Mouse (Mus musculus) embryonic facial prominence, embryonic 12.5 days (tissue): ENCODE measurements around the gene Pla2r1. TPM values are rescaled to one million over a fixed set of nuclear protein-coding genes. Genes with fewer than 3 reads are reported as not detected.

Experiments
- ATAC-seq: fragments of 200-750 bp; cut with Nextera tagmentation; 2 replicates; pipeline ENCODE4 v1.8.0; 2017; ENCODE audit not compliant: insufficient number of reproducible peaks, insufficient read depth, low FRiP score, low TSS enrichment
- H3K27ac ChIP-seq: fragments of 300-500 bp; sonication (generic); 2 replicates; pipeline ENCODE4 v1.5.1; 2016; ENCODE audit warnings: mild to moderate bottlenecking
- H3K27me3 ChIP-seq: fragments of 300-500 bp; sonication (generic); 2 replicates; pipeline ENCODE4 v1.6.1; 2016; ENCODE audit warnings: mild to moderate bottlenecking, moderate library complexity
- H3K36me3 ChIP-seq: fragments of 300-500 bp; sonication (generic); 2 replicates; pipeline ENCODE4 v1.6.1; 2016; ENCODE audit warnings: mild to moderate bottlenecking
- H3K4me1 ChIP-seq: fragments of 300-500 bp; sonication (generic); 2 replicates; pipeline ENCODE4 v1.6.1; 2016
- H3K4me2 ChIP-seq: fragments of 300-500 bp; sonication (generic); replicated peaks from 2 replicates; pipeline ENCODE4 v1.6.1; 2016; ENCODE audit warnings: mild to moderate bottlenecking, moderate library complexity
- H3K4me3 ChIP-seq: fragments of 300-500 bp; sonication (generic); 2 replicates; pipeline ENCODE4 v1.5.1; 2016; ENCODE audit warnings: mild to moderate bottlenecking
- H3K9ac ChIP-seq: fragments of 300-500 bp; sonication (generic); 2 replicates; pipeline ENCODE4 v1.6.1; 2016; ENCODE audit warnings: mild to moderate bottlenecking, moderate library complexity
- H3K9me3 ChIP-seq: fragments of 300-500 bp; sonication (generic); 2 replicates; pipeline ENCODE4 v1.6.1; 2016; ENCODE audit warnings: mild to moderate bottlenecking, moderate library complexity
- WGBS: fragments of 180-500 bp; shearing (Covaris S2); methylation state at CpG from one replicate; pipeline ENCODE4 v1.1.7; 2016; 5-methylcytosine and 5-hydroxymethylcytosine counted together
- polyA plus RNA-seq: library from polyadenylated mRNA; unstranded; fragments of >200 nt; fragmentation: Nextera tagmentation; extraction: Ambion mirVana; gene quantifications from 2 replicates; pipeline ENCODE4 v1.2.1, GENCODE M21; 2016

Gene Pla2r1
- polyA plus RNA-seq, 1 experiment from 2014 or later = 3.7 TPM

DNA sequence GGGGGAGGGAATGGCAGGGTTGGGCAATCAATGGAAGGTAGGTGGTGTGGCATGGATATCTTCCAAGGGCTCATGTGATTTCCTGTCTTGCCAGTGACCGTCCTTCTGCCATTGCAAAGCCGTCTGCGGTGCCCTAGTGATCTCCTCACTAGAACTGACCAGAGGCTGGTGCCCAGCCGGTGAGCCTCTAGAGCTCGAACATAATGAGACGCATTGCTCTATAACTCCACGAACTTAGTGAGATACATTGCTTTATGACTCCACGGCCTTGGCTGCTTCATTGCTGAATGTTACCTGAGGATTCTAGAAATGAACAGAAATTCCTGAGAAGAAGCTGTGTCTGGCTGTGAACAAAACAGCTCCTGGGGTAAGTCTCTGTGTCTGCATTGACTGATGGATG, 12.8 kb downstream of the Pla2r1 start:
- Histone ChIP-seq H3K27me3 (no peaks in the 10 kb centered on the region), H3K9me3 (no peaks in the 10 kb centered on the region), H3K9ac (no peak overlapping the region), H3K36me3 (no peaks in the 10 kb centered on the region), H3K27ac (no peak overlapping the region), H3K4me3 (no peak overlapping the region), H3K4me1 (peaks cover 14% of the 10 kb centered on the region; the same call in 1 of the 2 replicates), H3K4me2 (no peak overlapping the region)
- WGBS = 95% methylated on average over 8 of the region's 8 CpGs
- ATAC-seq = no peak

DNA sequence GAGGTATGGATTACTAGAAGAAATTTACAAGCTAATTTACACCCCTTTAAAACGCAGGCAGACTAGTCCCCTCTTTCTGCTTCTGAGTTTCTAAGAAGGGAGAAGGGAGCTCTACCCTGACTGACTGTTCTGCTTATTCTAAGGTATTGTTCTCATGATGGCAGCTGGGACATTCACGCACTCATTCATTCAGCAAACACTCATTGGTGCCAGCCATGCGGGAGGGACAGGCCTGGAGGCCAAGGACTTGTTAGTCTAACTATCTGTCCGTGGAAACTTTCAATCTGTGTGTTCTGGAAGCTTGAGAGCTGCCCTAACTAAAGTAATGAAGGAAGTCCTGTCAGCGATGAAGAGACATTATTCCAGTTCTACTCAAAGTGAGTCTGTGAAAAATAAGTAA, 14.4 kb downstream of the Pla2r1 start:
- Histone ChIP-seq H3K36me3 (no peaks in the 10 kb centered on the region), H3K4me2 (no peak overlapping the region), H3K4me3 (no peak overlapping the region), H3K27me3 (no peaks in the 10 kb centered on the region), H3K4me1 (0 out of 2 replicates have a peak, but pooled peaks cover 7% of the 10 kb centered on the region), H3K9me3 (no peaks in the 10 kb centered on the region), H3K27ac (no peak overlapping the region), H3K9ac (no peak overlapping the region)
- 75% methylated on average over 5 of the region's 5 CpGs for WGBS
- no peak for ATAC-seq

DNA sequence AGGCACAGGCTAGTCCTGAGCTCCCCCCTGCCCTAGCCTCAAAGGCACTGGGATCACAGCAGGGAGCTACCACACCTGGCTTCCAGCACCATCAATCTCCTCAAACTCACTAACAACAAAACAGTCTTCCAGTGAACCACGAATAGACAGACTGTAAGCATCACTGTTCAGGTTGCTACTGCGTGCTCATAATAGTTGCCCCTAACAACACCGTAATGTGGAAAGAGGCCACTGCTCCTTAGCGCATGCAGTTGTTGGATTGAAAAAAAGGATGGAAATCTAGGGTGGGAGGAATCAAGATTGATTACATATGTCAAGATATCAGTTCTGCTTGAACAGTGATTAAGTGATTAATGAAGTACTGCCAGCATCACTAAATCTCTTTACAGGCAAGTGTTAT, 14.8 kb downstream of the Pla2r1 start:
- no peaks in the 10 kb centered on the region for H3K27me3 ChIP-seq
- 82% methylated on average over 4 of the region's 4 CpGs for WGBS
- no peak overlapping the region for H3K4me3 ChIP-seq
- H3K36me3 ChIP-seq = no peaks in the 10 kb centered on the region
- ATAC-seq = no peak
- H3K4me2 ChIP-seq = no peak overlapping the region
- H3K9me3 ChIP-seq = no peaks in the 10 kb centered on the region
- 0 out of 2 replicates have a peak, but pooled peaks cover 7% of the 10 kb centered on the region for H3K4me1 ChIP-seq
- H3K9ac ChIP-seq = no peak overlapping the region
- no peak overlapping the region for H3K27ac ChIP-seq

DNA sequence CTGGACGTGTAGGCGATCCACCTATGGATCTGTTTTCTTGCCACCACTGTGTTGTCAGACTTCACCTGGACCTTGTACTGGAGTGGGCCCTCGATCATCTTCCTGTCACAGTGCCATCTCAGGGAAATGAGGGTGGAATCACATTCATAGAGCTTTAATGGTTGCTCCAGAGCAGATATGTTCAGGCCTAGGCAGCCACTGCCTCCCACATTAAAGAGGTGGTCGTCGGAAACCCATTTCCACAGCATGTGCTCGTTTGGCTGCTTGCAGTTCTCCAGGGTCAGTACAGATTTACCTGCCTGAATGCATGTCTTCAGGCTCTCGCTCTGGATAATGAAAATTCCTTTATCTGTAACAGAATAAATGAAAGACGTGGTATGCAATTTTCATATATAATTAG, 18.4 kb downstream of the Pla2r1 start:
- ATAC-seq = no peak
- no peaks in the 10 kb centered on the region for H3K36me3 ChIP-seq
- H3K4me1 ChIP-seq = no peaks in the 10 kb centered on the region
- no peak overlapping the region for H3K4me2 ChIP-seq
- H3K9ac ChIP-seq = no peak overlapping the region
- H3K4me3 ChIP-seq = no peak overlapping the region
- 81% methylated on average over 8 of the region's 8 CpGs for WGBS
- no peak overlapping the region for H3K27ac ChIP-seq
- no peaks in the 10 kb centered on the region for H3K9me3 ChIP-seq
- H3K27me3 ChIP-seq = no peaks in the 10 kb centered on the region

DNA sequence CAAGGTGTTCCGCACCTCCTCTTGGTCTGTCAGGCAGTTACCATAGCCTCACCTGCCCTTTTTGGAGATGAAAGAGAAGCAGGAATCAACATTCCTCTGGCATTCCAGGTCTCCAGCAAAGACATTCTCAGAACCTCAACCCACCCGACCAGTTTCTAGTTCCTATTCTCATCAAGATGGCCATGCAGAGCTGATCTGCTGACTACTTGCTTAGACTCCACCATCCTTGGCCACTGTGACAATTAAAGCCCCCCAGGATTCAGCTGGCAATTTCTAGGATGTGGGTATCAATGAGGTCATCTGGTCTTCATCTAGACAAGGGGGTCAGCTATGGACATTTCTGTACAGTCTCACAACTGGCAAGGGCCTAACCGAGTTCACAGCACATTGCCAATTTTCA, 20.1 kb downstream of the Pla2r1 start:
- WGBS = 75% methylated on average over 3 of the region's 3 CpGs
- H3K9me3 ChIP-seq = no peaks in the 10 kb centered on the region
- H3K4me2 ChIP-seq = no peak overlapping the region
- no peak for ATAC-seq
- H3K9ac ChIP-seq = no peak overlapping the region
- no peaks in the 10 kb centered on the region for H3K36me3 ChIP-seq
- H3K27ac ChIP-seq = no peak overlapping the region
- H3K27me3 ChIP-seq = no peaks in the 10 kb centered on the region
- no peak overlapping the region for H3K4me3 ChIP-seq
- H3K4me1 ChIP-seq = no peaks in the 10 kb centered on the region

DNA sequence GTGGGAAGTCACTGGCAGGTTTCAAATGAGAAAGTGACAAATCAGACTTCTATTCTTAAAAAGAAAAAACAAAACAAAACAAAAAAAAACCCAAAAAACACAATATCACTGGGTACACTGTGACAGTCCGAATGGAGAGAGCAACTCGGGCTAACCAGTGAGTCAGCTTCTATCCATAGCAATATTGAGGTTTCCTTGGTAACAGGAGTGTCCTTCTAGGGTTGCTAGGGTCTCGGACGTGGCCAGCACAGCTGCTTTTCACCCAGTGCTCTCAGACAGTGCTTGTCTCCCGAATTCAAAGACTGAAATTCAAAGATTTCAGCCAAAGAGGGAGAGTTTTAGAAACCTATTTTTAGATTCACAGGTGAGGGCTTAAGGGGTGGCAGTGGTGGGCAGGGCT, 20.6 kb downstream of the Pla2r1 start:
- WGBS = 66% methylated on average over 5 of the region's 5 CpGs
- no peak for ATAC-seq
- H3K9me3 ChIP-seq = no peaks in the 10 kb centered on the region

DNA sequence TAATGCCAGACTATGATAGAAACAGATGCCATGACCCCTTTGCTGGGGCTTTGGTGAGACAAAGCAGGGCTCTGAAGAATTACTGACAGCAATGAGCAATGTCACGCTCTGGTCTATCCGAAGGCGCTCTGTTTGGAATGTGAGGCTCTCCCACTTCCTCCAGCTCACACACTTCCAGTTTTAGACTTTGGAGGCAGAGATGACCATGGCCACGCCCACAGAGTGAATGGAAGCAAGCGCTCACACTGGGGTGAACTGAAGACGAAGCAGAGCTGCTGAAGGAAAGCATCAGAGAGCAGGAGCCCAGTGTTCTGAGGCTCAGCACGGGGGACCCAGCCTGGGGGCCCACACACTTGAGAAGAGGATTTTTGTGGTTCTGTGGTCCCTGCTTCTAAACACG, 37.3 kb downstream of the Pla2r1 start:
- 0 out of 2 replicates have a peak overlapping the region, but pooled peaks have one; percentile 10 for H3K4me2 ChIP-seq
- no peak overlapping the region for H3K4me3 ChIP-seq
- H3K27me3 ChIP-seq = no peaks in the 10 kb centered on the region
- H3K9ac ChIP-seq = no peak overlapping the region
- H3K9me3 ChIP-seq = no peaks in the 10 kb centered on the region
- 52% methylated on average over 8 of the region's 8 CpGs for WGBS
- no peaks in the 10 kb centered on the region for H3K4me1 ChIP-seq
- no peak for ATAC-seq
- no peaks in the 10 kb centered on the region for H3K36me3 ChIP-seq
- no peak overlapping the region for H3K27ac ChIP-seq

More for the DNA sequence above, 20.6 kb downstream of the Pla2r1 start:
- H3K27me3 ChIP-seq = no peaks in the 10 kb centered on the region
- H3K36me3 ChIP-seq = no peaks in the 10 kb centered on the region
- no peaks in the 10 kb centered on the region for H3K4me1 ChIP-seq
- no peak overlapping the region for H3K27ac ChIP-seq
- H3K4me2 ChIP-seq = no peak overlapping the region
- no peak overlapping the region for H3K4me3 ChIP-seq
- no peak overlapping the region for H3K9ac ChIP-seq

DNA sequence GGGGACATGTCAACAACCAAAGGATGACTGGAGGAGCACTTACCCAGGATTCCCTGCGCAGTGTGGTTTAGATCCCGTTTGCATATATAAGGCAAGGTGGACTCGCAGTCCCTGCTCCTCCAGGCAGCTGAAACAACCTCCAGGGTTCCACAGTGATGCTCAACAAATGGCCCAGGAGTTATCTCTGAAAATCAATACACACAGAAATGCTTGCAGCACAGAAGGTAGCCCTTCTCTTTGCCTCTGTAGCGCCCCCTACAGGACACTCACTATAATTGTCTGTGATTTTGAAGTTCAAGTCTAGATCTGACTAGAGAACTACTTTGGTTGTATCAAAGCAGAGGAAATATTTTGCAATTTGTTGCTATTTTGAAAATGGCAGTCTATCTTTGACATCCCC, 38.2 kb downstream of the Pla2r1 start:
- no peak for ATAC-seq
- Histone ChIP-seq H3K27me3 (no peaks in the 10 kb centered on the region), H3K36me3 (no peaks in the 10 kb centered on the region), H3K27ac (no peak overlapping the region), H3K9ac (no peak overlapping the region), H3K4me3 (no peak overlapping the region), H3K9me3 (no peaks in the 10 kb centered on the region), H3K4me2 (no peak overlapping the region), H3K4me1 (no peaks in the 10 kb centered on the region)
- WGBS = 75% methylated on average over 4 of the region's 4 CpGs

DNA sequence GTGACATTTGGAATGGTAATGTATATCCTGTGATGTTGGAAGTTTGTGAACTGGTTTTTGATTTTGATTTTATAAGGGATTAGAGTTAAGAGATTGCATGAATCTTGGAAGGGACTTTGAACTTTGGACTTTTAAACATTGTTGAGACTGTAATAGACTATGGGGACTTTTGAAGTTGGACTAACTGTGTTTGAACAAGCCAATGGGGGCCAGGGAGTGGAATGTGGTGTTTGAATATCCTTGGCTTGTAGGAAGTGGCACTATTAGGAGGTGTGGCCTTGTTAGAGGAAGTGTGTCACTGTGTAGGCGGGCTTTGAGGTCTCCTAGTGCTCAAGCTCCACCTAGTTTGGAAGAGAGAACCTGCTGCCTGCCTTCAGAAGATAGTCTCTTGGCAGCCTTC, 42.4 kb downstream of the Pla2r1 start:
- Histone ChIP-seq H3K36me3 (no peaks in the 10 kb centered on the region), H3K9me3 (no peaks in the 10 kb centered on the region), H3K9ac (no peak overlapping the region), H3K4me1 (no peaks in the 10 kb centered on the region), H3K27me3 (no peaks in the 10 kb centered on the region), H3K4me2 (no peak overlapping the region), H3K4me3 (no peak overlapping the region), H3K27ac (no peak overlapping the region)
- ATAC-seq = no peak
- 80% methylated on average over 1 of the region's 1 CpGs for WGBS

DNA sequence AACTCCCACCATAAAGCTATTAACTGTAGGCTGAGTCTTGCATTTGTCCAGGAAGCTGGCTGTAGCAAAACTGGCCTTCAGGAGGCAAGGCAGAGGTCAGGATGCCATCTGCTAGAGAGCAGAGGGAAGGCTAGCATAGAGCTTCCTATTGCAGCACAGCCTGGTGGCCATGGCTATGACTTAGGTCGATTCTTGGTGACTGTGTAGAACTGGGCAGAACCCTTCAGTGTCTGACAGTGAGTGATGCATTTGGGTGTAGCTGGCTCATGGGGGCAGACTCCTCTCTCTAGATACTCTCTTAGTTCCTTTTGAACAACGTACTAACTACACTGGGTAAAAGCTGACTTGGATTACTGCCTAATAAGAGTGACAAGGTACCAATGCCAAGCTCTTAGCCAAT, 48.0 kb downstream of the Pla2r1 start:
- H3K4me2 ChIP-seq = no peak overlapping the region
- H3K36me3 ChIP-seq = no peaks in the 10 kb centered on the region
- H3K4me1 ChIP-seq = peaks cover 3% of the 10 kb centered on the region; the same call in 1 of the 2 replicates
- no peaks in the 10 kb centered on the region for H3K27me3 ChIP-seq
- H3K9ac ChIP-seq = no peak overlapping the region
- H3K27ac ChIP-seq = no peak overlapping the region
- no peaks in the 10 kb centered on the region for H3K9me3 ChIP-seq
- no peak for ATAC-seq
- WGBS = 59% methylated on average over 2 of the region's 2 CpGs
- no peak overlapping the region for H3K4me3 ChIP-seq

DNA sequence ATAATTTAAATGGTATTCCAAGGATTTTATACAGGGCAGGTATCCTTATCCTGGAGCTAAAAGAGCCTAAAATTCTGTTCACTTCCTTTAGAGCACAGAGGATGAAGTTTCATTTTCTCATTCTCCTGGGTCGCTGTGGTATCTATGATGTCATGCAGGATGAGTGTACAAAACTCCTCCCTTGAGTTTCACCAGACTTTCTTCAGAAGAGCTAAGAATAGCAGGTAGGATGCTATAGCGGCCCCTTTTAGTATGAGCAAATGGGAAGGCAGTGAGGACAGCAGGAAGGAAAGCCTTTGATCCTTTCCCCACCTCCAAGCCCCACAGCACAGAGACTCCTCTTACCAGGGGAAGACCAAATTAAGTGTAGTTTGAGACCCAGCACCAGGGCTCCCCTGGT, 48.4 kb downstream of the Pla2r1 start:
- Histone ChIP-seq H3K27me3 (no peaks in the 10 kb centered on the region), H3K4me2 (no peak overlapping the region), H3K4me1 (peaks cover 3% of the 10 kb centered on the region; the same call in 1 of the 2 replicates), H3K36me3 (no peaks in the 10 kb centered on the region), H3K27ac (no peak overlapping the region), H3K4me3 (no peak overlapping the region), H3K9ac (no peak overlapping the region), H3K9me3 (no peaks in the 10 kb centered on the region)
- WGBS = 59% methylated on average over 2 of the region's 2 CpGs
- ATAC-seq = no peak

DNA sequence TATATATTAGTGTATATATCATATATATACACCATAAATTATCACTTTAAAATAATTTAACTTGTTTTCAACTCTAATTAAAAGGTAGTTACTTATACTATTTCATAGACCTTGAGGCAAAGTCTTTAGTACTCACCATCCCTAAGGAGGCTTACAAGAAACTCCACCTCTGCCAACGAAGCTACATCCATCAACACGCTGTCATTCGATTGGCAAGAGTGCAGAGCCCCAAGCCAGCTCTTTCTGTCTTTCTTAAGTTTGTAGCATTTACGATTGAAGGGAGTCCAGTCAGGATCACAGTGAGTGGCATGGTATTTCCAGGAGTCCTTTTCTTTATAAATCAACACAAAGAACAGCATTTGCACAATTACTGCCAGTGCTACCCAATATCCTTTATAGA, 49.1 kb downstream of the Pla2r1 start:
- Histone ChIP-seq H3K27ac (no peak overlapping the region), H3K9ac (no peak overlapping the region), H3K4me3 (no peak overlapping the region), H3K36me3 (no peaks in the 10 kb centered on the region), H3K9me3 (no peaks in the 10 kb centered on the region), H3K4me2 (no peak overlapping the region), H3K27me3 (no peaks in the 10 kb centered on the region), H3K4me1 (peaks cover 3% of the 10 kb centered on the region; the same call in 1 of the 2 replicates)
- ATAC-seq = no peak
- 79% methylated on average over 4 of the region's 4 CpGs for WGBS

DNA sequence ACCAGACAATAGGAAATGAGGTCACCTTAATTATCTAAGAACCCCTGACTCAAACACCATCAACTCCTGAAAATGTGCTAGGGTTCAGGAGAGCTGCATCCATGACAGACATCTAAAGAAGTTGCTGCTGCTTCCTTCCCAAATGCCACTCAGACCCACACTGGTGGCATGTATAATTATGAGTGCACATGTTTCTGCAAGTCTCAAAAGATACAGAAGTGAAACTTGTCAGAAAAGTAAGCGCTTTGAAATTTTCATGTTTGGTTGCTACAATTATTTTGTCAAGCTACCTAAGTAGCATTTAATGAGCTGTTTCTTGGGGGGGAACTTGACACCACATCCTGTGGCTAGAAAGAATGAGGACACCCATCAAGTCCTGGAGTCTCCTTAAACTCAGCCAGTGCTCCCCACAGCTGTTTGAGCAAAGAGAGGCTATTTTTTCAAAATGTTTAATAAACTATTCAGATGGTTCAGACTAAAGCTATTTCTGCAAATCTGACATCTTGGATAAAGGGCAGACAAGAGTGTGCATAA, 52.5 kb downstream of the Pla2r1 start:
- ATAC-seq = no peak
- Histone ChIP-seq H3K9ac (no peak overlapping the region), H3K9me3 (no peaks in the 10 kb centered on the region), H3K4me2 (no peak overlapping the region), H3K27me3 (no peaks in the 10 kb centered on the region), H3K36me3 (no peaks in the 10 kb centered on the region), H3K4me3 (no peak overlapping the region), H3K4me1 (peaks cover 3% of the 10 kb centered on the region; the same call in 1 of the 2 replicates), H3K27ac (no peak overlapping the region)
- 72% methylated on average over 1 of the region's 1 CpGs for WGBS
